Mouse (Mus musculus) hematopoietic stem cell, adult 5-6 weeks (primary cell): ENCODE measurements around the gene Stk40. TPM values are rescaled to one million over a fixed set of nuclear protein-coding genes. Genes with fewer than 3 reads are reported as not detected.

Experiments
- ATAC-seq, 2 experiments: fragments of 125-278 bp in 1 of 2; replicated peaks in 1 of 2; 2 replicates each; pipeline ENCODE4 v1.8.0; 2016 to 2017; ENCODE audit warnings: inconsistent platforms in 2 of 2, mild to moderate bottlenecking in 2 of 2, moderate number of reproducible peaks in 2 of 2, low read depth in 1 of 2, moderate TSS enrichment in 1 of 2; ENCODE audit not compliant: low FRiP score in 2 of 2, poor library complexity in 2 of 2, severe bottlenecking in 2 of 2, insufficient read depth in 1 of 2, low TSS enrichment in 1 of 2
- total RNA-seq: library from RNA; stranded (forward); fragments of 172-1452, 232-1000 nt; gene quantifications from 2 replicates; pipeline ENCODE4 v1.2.3, GENCODE M21; 2017

Stk40 gene
- 6.6 and 16.1 TPM in 2 replicates for total RNA-seq

DNA sequence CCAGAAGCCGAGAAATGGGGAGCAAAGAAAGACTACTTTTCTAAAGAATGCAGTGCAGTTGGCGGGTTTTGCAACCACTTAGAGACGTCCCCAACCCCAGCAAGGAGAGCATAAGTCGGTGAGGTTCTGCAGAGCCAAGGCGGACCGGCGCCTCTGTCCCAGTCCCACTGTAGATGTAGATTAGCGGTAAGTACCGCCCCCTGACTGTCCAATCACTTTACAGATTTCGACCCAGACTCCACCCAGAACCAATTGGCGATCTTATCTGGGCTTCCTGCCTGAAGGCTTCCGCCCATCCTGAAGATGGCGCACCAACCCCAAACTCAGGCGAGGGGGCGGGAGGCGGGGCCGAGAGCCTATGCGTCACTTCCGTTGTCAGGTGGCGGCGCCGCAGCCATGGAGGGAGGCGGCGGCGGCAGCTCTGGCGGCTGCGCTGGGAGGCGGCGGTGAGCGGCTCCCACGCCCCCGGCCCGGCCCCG, at the start of gene Stk40:
Stk40 (plus strand) TSS at position 368 of the 479 bp plus-strand sequence.
- peak; percentile 92 to 93 for ATAC-seq

- peak; percentile 34 to 38; a peak in 3 of 4 replicates for ATAC-seq
Observed at GRCm38 (mm10) chr4:126057207-126058133, 46.3 kb upstream of the Stk40 start.

- ATAC-seq = peak; percentile 98 to 99
Observed at GRCm38 (mm10) chr4:126058134-126058996, 45.4 kb upstream of the Stk40 start, which contains the start of gene Oscp1. Gene Oscp1 (plus strand): TSS chr4:126058565.

GRCm38 (mm10) chr4:126058997-126059362, 44.8 kb upstream of the Stk40 start:
- no peak for ATAC-seq

GRCm38 (mm10) chr4:126062856-126063255, 40.9 kb upstream of the Stk40 start:
- no peak for ATAC-seq

DNA sequence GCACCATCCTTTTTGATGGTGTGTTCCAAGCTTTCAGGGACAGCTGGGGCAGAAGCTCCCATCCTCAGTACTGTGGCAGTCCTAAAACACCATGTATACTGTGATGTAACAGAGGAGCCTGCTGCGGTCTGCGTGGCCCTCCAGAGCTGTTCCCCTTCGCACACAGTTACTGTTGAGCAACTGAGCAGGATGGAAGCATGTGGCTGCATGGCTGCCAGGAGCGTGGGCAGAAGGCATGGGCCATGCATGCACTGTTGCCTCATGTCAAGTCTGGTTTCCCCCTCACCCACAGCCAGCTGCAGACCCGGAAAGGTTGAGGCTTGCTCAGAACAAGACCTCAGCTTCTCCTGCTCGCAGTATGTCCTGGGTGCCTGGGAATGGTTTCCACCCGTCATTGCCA, 38.5 kb upstream of the Stk40 start:
- ATAC-seq = peak; percentile 56 to 72; a peak in 2 of 4 replicates

DNA sequence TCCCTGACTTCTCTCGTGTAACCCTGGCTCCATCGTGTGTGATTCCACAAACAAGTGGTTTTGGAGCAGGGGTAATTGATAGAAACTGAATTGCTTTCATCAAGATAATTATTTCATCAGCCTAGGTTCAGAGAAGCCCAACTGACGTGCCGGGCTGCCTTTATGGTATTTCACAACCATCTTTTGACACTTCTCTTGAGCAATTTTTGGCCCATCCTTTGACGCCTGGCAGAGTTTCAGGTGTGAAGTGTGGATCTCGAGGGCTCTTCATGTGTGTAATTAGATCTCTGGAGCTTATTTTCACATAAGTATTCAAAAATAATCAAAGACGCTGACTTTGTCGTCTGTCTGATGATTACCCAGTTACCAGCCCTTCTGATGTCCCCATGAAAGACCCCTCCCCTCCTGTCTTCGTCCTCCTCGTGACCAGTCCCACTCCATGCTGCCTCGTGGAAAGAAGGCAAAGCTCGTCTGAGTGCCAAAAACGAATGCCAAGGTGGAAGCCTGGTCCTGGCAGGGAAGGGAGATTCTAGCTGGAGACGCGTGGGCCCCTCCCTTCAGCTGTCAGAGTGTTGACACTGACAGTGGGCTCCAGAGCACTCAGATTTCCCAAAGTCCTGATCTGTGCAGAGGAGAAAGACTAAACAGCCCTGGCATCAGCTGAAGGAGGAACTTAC, 36.2 kb upstream of the Stk40 start:
- peak in 1 of 2 experiments; percentile 31; a peak in 1 of 4 replicates for ATAC-seq

DNA sequence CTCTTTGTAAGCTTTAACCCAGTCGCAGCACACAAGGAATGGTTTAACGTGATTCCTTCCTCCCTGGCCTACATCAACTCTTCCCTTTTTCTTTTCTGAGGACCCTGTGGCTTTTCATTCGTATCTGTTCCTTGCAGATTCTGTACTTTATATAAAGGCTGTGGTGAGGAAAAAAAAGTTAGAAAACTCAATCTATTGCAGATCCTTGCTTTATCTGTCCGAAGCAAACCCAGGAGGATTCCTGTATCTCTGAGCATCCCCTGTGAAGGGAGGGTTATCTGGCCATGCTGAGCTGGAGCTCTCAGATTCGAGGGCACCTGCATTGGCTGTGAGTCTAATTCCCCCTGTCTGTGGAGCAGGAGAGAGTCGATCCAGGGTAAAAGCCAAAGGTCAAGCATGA, 34.9 kb upstream of the Stk40 start:
- ATAC-seq = no peak

DNA sequence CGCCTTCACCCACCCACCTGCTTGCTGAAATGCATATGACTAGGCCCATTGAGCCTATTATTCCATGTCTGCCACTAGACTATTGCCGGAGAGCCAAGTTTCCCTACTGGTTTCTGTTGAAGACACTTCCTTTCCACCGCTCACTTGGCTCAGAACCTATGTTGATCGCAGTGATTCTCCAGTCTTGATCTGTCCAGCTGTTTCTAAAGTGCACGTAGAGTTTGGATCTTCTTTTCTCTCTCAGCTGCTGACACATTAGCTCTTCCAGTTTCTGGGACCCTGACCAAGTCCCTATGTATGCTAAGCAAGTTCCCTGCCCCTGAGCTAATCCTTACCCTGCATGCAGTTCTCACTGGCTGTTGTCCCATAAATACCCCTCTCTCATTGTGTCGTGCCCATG, 25.9 kb upstream of the Stk40 start:
- no peak for ATAC-seq

DNA sequence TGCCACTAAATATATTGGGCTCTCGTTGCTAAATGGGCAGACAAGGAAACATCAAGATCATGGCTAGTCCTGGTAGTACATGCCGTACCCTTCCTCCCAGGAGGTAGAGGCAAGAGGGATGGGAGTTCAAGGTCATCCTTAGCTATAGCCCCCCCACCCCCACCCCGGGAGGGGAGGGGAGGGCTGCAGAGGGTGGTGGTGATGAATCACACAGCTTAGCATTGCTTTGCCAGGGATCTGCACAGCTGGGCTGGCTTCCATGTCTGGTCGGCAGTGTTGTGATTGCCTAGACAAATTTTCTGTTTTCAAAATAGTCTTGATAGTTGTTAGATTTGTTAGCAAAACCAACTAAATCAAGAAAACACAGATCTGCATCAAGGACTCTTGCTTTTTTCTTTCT, 24.5 kb upstream of the Stk40 start:
- no peak for ATAC-seq

GRCm38 (mm10) chr4:126081601-126082000, 22.2 kb upstream of the Stk40 start:
- no peak for ATAC-seq

GRCm38 (mm10) chr4:126083021-126083420, 20.7 kb upstream of the Stk40 start:
- ATAC-seq = no peak

DNA sequence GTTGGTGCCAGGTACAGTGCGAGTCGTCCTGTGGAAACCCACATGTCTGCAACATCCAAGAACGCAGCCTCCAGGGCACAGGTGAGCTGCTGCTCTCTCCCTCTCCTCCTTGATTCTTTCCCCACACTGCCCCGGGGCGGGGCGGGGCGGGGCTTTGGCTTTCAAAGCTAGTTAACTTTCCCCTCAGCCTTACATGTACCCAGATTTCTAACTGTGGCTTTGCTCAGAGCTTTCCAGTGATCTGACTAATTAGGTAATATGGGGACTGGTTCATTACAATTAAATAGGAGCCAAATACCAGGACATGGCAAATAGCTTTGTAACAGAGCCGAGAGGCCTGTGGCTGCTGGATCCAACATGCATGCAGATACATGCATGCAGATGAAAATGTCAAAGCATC, 19.4 kb upstream of the Stk40 start:
- ATAC-seq = no peak

- ATAC-seq = peak; percentile 96 to 97
Observed at GRCm38 (mm10) chr4:126085996-126086576, 17.7 kb upstream of the Stk40 start.

- 0 out of 4 replicates have a peak, but pooled peaks have one; percentile 11 to 24 for ATAC-seq
Observed at GRCm38 (mm10) chr4:126090101-126090847, 13.5 kb upstream of the Stk40 start.

DNA sequence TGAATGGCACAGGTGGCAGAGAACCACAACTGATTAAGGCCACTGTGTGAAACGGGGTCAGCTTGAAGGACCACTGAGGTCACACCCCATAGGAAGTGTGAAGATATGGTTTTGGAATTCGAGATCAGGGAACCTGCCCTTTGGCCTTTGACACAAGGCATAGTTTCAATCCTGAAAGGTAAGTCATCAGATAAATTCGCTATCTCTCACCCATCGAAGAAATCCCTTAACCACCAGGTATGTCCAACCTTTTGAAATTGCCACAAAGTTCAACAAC, 13.0 kb upstream of the Stk40 start:
- no peak for ATAC-seq

DNA sequence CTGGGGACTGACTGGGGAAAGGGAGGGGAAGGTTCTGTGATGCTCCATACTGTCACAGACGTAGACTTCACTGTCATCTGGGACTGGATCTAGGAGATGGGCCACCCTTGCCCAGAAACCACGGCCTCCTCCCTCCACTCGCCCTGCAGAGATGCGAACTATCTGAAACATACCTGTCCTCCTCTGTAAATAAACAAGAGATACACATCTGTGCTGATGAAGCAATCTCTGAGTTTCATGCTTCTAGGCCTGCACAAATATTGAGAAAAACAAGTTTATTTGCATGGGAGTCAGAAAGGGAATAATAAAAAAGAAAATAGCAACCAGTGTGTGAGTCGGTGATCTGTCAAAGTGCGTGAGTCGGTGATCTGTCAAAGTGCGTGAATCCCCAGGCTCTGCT, 11.9 kb upstream of the Stk40 start:
- no peak for ATAC-seq
